Mouse (Mus musculus) lung, postnatal 4 days (tissue): ENCODE measurements at regions not wholly inside any gene's neighbourhood (a gene's known extent, or its start where the extent isn't known, plus 50 kb on each side); places are given as distances from the start of the nearest gene placed in this dataset.
A peak's percentile ranks its signal among the peaks of the same experiment; 100 is the strongest.
"Not testable (repeated sequence)": the region's sequence is repeated elsewhere in the genome, so short reads cannot be mapped to it uniquely, and the experiment has no call there.

Experiments used
- DNase-seq, 2 experiments: peaks; one replicate each; pipeline ENCODE4 v3.0.0; 2021

DNA sequence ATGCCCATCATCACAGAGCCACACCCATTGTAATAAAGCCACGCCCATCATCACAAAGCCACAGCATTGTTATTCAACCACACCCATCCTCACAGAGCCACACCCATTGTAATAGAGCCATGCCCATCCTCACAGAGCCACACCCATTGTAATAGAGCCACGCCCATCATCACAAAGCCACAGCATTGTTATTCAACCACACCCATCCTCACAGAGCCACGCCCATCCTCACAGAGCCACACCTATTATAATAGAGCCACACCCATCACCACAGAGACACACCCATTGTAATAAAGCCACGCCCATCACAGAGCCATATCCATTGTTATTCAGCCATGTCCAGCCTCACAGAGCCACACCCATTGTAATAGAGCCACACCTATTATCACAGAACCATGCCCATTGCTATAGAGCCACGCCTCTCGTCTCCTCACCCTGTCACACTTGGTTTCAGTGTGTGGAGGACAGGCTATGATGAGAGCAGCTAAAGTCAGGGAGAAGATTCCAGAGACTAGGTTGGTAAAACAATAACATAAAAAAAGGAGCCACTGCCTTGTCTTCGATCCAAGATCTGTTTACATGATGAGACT is 85.6 kb downstream of the Gxylt1 start:
- DNase-seq: no peak

GRCm38 (mm10) chr15:93176221-93176620 is 98.8 kb downstream of the Gxylt1 start:
- DNase-seq: no peak

- no peak for DNase-seq
Measured at GRCm38 (mm10) chr15:93168784-93169183, 106.2 kb downstream of the Gxylt1 start.

GRCm38 (mm10) chr15:93167451-93167850 is 107.5 kb downstream of the Gxylt1 start:
- no peak for DNase-seq

DNA sequence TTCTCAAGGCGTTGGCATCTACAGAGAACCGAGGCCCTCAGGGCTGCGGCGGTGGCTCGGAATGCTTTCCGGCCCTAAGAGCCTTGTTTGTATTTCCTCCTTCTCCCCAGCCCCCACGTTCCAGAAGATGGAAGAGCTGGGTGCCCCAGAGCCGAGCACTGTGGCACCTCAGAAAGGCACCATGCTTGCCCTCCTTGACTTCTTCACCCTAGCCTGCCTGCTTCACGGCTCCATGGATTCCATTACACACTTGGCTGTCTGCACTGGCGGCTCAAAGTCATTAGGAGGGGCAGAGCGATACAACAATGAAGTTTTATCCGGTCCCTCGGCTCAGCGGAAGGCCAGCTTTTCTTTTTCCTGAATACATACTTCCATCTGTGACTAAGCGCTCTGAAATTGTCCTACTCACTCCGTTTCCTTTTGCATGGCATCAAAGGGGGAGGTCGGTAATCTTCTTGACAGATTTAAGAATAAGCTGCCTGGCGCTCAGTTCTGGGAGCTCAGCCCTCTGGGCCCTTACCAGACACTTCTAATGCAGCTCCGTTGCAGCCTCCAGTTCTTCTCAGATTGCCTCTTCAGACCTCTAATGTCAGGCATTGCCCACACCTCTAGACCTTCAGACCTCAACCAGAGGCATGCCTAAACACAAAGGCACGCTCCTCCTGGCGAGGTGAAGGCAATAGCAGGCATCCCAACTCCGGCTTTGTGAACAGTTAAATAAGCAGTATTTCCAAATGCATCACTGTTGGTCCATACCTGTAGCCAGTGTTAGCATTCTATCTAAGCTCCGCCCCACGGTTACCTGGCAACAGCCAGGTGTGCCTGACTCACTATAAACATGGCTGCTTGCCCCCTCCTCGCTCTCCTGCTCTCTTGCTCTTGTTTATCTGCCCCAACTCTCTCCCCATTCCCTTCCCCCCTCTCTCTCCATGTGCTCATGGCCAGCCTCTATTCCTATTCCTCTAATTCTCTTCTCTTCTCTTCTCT is 112.8 kb downstream of the Gxylt1 start:
- DNase-seq: peak; percentile 10 to 35

- no peak for DNase-seq
Measured at GRCm38 (mm10) chr15:93161329-93161728, 113.7 kb downstream of the Gxylt1 start.

- no peak for DNase-seq
Measured at GRCm38 (mm10) chr15:93155756-93156155, 119.2 kb downstream of the Gxylt1 start.

DNA sequence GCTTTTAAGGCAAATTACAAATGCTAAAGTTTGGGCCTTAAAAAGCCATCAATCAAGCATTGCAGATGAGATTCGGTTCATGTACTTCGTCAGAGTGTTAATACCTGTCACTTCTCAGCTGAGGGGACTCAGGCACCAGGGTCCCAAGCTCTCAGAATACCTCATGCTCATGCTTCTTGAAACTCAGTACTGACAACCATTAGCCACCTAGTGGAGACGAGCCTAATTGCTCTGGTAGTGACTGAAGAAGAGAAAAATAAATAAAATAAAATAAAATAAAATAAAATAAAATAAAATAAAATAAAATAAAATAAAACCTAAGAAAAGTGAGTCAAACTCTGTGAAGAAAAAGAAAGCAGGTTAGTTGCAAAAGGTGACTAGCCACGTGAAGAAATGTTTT is 121.0 kb downstream of the Gxylt1 start:
- no peak for DNase-seq

DNA sequence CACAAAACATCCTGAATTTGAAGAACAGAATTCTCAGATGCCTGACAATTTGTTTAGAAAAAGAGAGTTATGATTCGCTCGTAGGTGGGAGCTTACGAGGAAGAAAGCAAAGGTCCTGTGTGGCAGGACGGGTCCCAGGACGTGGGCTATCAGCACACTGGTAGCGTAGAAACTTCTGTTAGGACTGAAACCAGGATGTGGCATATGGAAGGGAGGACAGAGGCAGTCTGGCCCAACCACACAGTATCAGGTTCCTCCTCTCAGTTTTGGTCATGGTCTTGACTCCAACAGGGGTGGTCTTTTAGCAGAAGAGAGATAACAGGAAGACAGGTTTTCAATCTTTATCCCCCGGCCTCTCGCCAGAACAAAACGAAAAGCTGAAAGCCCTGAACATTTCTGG is 130.1 kb downstream of the Gxylt1 start:
- DNase-seq: no peak

GRCm38 (mm10) chr15:93144264-93144663 is 130.7 kb downstream of the Gxylt1 start:
- DNase-seq: no peak

DNA sequence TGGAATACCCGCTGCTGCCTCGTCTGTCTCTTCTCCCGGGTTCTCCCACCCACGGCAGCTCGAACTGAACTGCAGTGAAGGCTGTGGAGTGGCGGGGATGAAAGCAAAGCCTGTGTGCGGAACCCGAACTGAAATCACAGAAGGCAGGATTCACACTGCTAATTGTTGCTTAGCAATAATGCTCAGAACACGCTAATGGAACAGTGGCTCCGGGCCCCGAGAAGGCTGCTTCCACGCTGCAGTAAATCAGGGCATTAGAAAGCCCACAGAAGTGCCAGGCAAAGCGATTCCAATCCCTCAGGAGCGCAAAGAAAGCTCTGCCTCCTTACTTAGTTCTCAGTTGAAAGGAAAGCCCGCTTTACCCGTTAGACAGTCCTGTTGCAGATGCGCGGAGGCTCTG is 141.6 kb downstream of the Gxylt1 start:
- no peak for DNase-seq

- no peak for DNase-seq
Measured at GRCm38 (mm10) chr15:93131056-93131455, 143.9 kb downstream of the Gxylt1 start.

GRCm38 (mm10) chr15:93125261-93125660 is 149.7 kb downstream of the Gxylt1 start:
- DNase-seq: no peak

DNA sequence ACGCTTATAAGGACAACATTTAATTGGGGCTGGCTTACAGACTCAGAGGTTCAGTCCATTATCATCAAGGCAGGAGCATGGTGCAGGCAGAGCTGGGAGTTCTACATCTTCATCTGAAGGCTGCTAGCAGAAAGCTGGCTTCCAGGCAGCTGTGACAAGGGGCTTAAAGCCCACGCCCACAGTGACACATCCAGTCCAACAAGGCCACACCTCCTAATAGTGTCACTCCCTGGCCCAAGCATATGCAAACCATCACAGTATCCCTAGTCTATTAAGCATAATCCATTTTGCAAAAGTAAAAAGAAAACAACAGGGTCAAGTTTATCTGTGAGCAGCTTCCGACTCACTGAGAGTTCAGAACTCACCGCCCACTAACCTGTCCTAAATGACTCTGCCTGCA is 153.8 kb downstream of the Gxylt1 start:
- DNase-seq: no peak

GRCm38 (mm10) chr15:93117806-93118205 is 157.2 kb downstream of the Gxylt1 start:
- not testable (repeated sequence) for DNase-seq

DNA sequence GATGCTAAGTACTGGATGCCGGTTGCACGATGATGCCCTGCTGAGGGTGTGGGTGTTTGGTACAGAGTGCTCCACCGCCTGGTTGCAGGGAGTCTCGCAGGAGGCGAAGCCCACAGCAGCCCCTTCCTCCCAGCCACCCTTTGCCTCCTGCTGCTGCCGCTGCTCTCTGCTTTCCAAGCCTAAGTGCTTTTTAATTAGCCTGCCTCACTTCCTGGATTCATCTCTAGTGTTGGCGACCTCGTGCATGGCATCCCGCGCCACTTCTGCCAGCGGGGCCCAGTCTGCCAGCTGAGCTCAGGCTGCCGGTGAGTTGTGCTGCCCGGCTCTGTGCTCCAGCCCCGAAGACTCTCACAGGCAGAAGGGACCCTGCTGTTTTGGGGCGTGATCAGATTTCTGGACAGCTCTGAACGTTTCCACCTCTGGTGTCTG is 159.3 kb downstream of the Gxylt1 start:
- no peak for DNase-seq

- no peak for DNase-seq
Measured at GRCm38 (mm10) chr15:93104936-93105335, 170.0 kb downstream of the Gxylt1 start.

- DNase-seq: peak in 1 of 2 experiments; percentile 9
Measured at GRCm38 (mm10) chr15:93103426-93103825, 171.6 kb downstream of the Gxylt1 start.

DNA sequence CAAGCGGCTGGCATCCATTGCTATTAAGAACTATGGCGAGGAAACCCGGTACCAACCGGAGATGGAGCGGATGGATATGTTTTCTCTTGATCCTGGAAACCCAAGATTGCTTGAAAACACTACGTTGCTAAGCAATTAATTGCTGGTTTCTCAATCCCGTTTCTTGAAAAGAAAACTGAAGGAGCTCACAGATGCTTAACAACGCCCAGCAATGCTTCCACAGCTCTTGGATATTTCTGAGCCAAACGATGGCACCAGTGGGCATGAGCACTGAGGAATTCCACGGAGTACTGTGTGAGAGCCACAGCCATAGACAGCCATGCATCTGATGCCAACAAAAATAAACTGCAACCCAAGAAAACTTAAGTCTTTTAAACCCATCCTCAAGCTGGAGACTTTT is 173.1 kb downstream of the Gxylt1 start:
- DNase-seq: no peak

GRCm38 (mm10) chr15:93100837-93101236 is 174.1 kb downstream of the Gxylt1 start:
- DNase-seq: no peak

DNA sequence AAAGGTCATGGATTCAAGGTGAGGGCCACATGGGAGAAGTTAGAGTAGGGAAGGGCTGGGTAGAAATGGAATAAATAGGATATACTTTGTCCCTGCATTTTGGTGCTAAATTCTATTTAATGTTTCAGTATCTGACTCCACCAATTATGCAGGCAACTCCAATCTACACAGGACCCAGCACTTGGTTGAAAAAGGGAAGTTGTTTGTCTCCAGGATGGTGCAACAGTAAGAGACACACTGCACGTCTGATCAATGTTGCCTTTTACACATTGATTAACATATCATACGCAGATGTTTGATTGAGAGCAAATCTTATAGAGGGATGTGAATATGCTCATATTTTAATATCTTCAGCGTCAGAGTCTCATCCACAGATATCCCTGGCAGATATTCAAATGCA is 175.1 kb downstream of the Gxylt1 start:
- no peak for DNase-seq

- no peak for DNase-seq
Measured at GRCm38 (mm10) chr15:93096335-93096734, 178.6 kb downstream of the Gxylt1 start.

DNA sequence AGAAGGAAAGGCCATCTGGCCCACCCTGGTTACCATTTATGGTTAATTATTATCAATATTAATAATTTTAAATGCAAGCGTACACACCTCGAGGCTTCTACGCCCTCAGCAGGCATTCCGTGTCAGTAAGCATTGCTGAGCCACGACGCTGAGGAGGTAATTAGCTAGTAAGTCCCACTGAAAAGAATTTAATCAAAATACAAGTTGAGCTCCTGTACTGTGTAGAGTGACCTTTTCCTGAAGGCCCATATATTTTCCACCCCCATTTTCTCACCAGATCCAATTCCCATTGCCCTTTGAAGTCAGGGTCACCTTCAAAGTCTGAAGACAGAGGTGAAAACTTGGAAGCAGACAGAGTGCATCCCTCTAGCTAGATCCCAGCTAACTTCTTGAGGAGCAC is 179.8 kb downstream of the Gxylt1 start:
- no peak for DNase-seq
